Mouse (Mus musculus): Measurements from ENCODE around the gene Wrap53.

DNA sequence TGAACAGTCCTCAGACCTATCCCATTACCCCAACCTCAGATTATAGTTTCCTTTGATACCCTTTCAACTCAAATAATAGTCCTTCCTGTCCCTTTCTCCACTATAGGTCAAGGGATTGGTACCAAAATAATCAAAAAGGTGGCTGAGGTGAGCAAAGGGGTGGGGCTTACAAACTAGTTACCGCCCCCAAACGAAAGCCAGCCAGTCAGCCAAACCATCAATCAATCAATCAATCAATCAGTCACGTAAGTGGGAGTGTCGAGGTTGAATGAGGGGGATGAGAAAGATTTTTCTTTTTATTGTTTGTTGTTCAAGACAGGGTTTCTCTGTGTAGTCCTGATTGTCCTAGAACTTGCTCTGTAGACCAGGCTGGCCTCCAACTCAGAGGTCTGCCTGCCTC, 43.0 kb upstream of the Wrap53 start:
- TF ChIP-seq CTCF (IDR thresholded peaks at IDR 0.05; ENCODE audit: borderline replicate concordance, insufficient read depth, low read depth, low read length) (no peak), POLR2A (IDR thresholded peaks at IDR 0.05; ENCODE audit: borderline replicate concordance, insufficient read depth, low read length) (no peak)
